Mouse (Mus musculus) granulocyte monocyte progenitor cell, adult 5-6 weeks (primary cell): ENCODE measurements at regions not wholly inside any gene's neighbourhood (a gene's known extent, or its start where the extent isn't known, plus 50 kb on each side); places are given as distances from the start of the nearest gene placed in this dataset.
A peak's percentile ranks its signal among the peaks of the same experiment; 100 is the strongest.

ENCODE experiments used
- ATAC-seq: replicated peaks from 2 replicates; pipeline ENCODE4 v1.8.0; 2016; ENCODE audit warnings: mild to moderate bottlenecking, moderate TSS enrichment, inconsistent platforms; ENCODE audit not compliant: poor library complexity, severe bottlenecking

- no peak for ATAC-seq
Measured at GRCm38 (mm10) chr17:87501098-87501497, 54.4 kb upstream of the Calm2 start.

- ATAC-seq = no peak
Measured at GRCm38 (mm10) chr17:87501687-87502387, 55.1 kb upstream of the Calm2 start.

- peak; percentile 71 for ATAC-seq
Measured at GRCm38 (mm10) chr17:87502388-87503369, 55.9 kb upstream of the Calm2 start.

GRCm38 (mm10) chr17:87503491-87503890, 56.8 kb upstream of the Calm2 start:
- ATAC-seq = no peak

GRCm38 (mm10) chr17:87504960-87505681, 58.4 kb upstream of the Calm2 start:
- ATAC-seq = peak; percentile 65

GRCm38 (mm10) chr17:87507848-87508247, 61.1 kb upstream of the Calm2 start:
- ATAC-seq = no peak

GRCm38 (mm10) chr17:87508582-87509253, 62.0 kb upstream of the Calm2 start:
- no peak for ATAC-seq

GRCm38 (mm10) chr17:87512000-87512611, 65.4 kb upstream of the Calm2 start:
- peak; percentile 70 for ATAC-seq

- ATAC-seq = peak; percentile 52
Measured at GRCm38 (mm10) chr17:87513822-87514221, 67.1 kb upstream of the Calm2 start.

GRCm38 (mm10) chr17:87514366-87515126, 67.8 kb upstream of the Calm2 start:
- ATAC-seq = no peak

- ATAC-seq = no peak
Measured at GRCm38 (mm10) chr17:87517258-87517657, 70.5 kb upstream of the Calm2 start.

GRCm38 (mm10) chr17:87519454-87519853, 72.7 kb upstream of the Calm2 start:
- no peak for ATAC-seq

- ATAC-seq = no peak
Measured at GRCm38 (mm10) chr17:87520841-87521240, 74.1 kb upstream of the Calm2 start.

- ATAC-seq = no peak
Measured at GRCm38 (mm10) chr17:87521622-87522151, 75.0 kb upstream of the Calm2 start.

GRCm38 (mm10) chr17:87522500-87523091, 75.9 kb upstream of the Calm2 start:
- peak; percentile 71 for ATAC-seq

GRCm38 (mm10) chr17:87523643-87524042, 76.9 kb upstream of the Calm2 start:
- no peak for ATAC-seq

GRCm38 (mm10) chr17:87527174-87527573, 80.4 kb upstream of the Calm2 start:
- no peak for ATAC-seq

GRCm38 (mm10) chr17:87530162-87530817, 83.6 kb upstream of the Calm2 start:
- peak; percentile 79 for ATAC-seq
